Mouse (Mus musculus): ENCODE results near the gene Galnt17. TPM values are rescaled to one million over a fixed set of nuclear protein-coding genes. Genes with fewer than 3 reads are reported as not detected.

Galnt17 gene
- total and polyA plus RNA-seq, 2 experiments from 2014 or later = 4.8 to 16.7 TPM

DNA sequence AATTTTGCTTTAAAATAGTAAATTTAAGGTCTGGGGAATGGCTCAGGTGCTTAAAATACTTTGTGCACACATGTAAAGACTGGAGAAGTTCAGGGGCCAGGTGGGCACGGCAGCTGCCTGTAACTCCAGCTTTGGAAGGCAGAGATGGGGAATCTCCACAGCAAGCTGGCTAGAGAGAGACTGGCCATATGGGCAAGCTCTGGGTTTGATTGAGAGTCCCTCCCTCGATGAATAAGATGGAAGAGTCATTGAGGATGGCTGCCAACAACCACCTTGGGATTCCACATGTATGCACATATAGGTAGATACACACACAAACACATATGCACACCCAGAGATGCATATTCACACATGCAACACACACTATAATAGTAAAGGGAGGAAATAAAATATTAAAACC, 42.0 kb downstream of the Galnt17 start:
- no peak for TF ChIP-seq CTCF (IDR thresholded peaks at IDR 0.05)
- 70% methylated on average over 2 of the region's 2 CpGs for WGBS

DNA sequence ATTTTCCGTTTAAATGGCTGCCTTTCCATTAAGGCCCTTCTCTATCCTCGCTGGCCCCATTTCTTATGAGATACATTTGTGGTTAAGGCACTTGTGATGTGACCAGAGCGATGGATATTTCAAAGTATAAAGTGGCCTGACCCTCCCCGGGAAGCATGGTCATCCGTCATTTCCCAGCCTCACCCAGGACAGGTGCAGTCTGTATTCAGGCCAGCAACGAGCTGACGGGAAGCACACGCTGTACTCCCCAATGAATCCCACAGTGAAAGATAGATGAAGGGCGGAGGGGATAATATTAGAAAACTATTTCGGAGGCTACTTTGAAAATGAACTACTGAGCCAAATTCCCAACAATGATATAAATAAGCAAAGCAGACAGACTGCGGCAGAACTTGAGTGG, 44.2 kb downstream of the Galnt17 start:
- Histone ChIP-seq H3K4me2 (ENCODE audit: low read depth, low read length, poor library complexity, severe bottlenecking) (no peak overlapping the region), H3K36me3 (ENCODE audit: insufficient read depth, low read length) (no peaks in the 10 kb centered on the region), H3K27ac (ENCODE audit: low read depth, low read length) (no peak overlapping the region), H3K9ac (replicated peaks; ENCODE audit: low read length, poor library complexity, severe bottlenecking) (no peak overlapping the region), H3K27me3 (ENCODE audit: insufficient read depth, low read length) (no peaks in the 10 kb centered on the region), H3K9me3 (ENCODE audit: low read length) (no peaks in the 10 kb centered on the region), H3K4me3 (ENCODE audit: low read depth, low read length) (no peak overlapping the region), H3K4me1 (ENCODE audit: insufficient read depth, low read length) (no peaks in the 10 kb centered on the region)
- ATAC-seq (ENCODE audit: low FRiP score) (no peak), DNase-seq (ENCODE audit: low spot score) (no peak)
- WGBS = 89% methylated on average over 11 of the region's 11 CpGs
- TF ChIP-seq CTCF (IDR thresholded peaks at IDR 0.05) = no peak

More for the DNA sequence above, 42.0 kb downstream of the Galnt17 start:
- Histone ChIP-seq H3K27ac (ENCODE audit: low read depth, low read length) (no peak overlapping the region), H3K9ac (replicated peaks; ENCODE audit: low read length, poor library complexity, severe bottlenecking) (no peak overlapping the region), H3K36me3 (ENCODE audit: insufficient read depth, low read length) (no peaks in the 10 kb centered on the region), H3K4me3 (ENCODE audit: low read depth, low read length) (no peak overlapping the region), H3K9me3 (ENCODE audit: low read length) (no peaks in the 10 kb centered on the region), H3K27me3 (ENCODE audit: insufficient read depth, low read length) (no peaks in the 10 kb centered on the region), H3K4me2 (ENCODE audit: low read depth, low read length, poor library complexity, severe bottlenecking) (no peak overlapping the region), H3K4me1 (ENCODE audit: insufficient read depth, low read length) (no peaks in the 10 kb centered on the region)
- no peak for DNase-seq (ENCODE audit: low spot score)
- ATAC-seq (ENCODE audit: low FRiP score) = no peak

DNA sequence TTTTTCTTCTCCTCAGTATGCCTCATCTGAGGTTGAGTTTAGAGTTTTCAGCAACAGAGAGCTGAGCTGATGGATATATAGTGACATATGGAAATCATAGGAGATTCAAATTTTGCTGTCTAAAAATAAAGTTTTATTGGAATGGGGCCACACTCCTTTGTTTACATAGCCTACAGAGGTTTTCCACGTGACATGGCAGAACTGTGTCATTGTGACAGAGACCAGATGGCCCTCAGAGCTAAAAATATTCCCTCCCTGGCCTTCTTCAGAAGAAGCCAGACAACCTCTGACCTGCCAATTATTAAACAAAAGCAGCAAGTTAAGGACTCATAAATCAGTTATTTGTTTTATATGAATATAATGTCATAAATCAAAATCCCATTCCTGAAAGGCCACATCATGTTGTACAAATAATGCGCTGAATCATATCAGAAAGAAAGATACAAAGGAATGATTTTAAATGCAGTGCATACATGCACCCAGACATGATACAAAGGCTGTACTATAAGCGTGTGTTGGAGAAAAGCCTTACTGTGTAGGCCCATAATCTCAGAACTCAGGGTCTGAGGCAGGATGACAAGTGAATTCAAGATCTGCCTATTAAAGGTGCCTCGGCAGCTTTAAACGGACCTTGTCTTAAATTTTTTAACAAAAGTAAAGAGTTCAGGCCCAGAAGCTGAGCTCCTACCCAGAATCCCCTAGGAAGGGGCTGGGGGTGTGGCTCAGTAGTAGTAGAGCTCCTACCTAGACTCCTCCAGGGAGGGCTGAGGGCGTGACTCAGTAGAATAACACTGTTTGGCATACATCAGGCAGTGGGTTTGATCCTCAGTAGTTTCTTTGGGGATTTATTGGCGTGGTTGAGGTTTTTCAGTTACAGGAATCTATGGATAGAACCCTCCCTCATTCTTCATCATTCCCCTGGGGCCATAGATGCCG, 57.3 kb downstream of the Galnt17 start:
- Histone ChIP-seq H3K27ac (ENCODE audit: low read depth, low read length) (no peak overlapping the region), H3K4me2 (ENCODE audit: low read depth, low read length, poor library complexity, severe bottlenecking) (no peak overlapping the region), H3K4me3 (ENCODE audit: low read depth, low read length) (no peak overlapping the region), H3K27me3 (ENCODE audit: insufficient read depth, low read length) (no peaks in the 10 kb centered on the region), H3K9ac (replicated peaks; ENCODE audit: low read length, poor library complexity, severe bottlenecking) (no peak overlapping the region), H3K4me1 (ENCODE audit: insufficient read depth, low read length) (no peaks in the 10 kb centered on the region), H3K36me3 (ENCODE audit: insufficient read depth, low read length) (no peaks in the 10 kb centered on the region), H3K9me3 (ENCODE audit: low read length) (no peaks in the 10 kb centered on the region)
- TF ChIP-seq CTCF (IDR thresholded peaks at IDR 0.05) = no peak
- 78% methylated on average over 8 of the region's 8 CpGs for whole genome bisulfite sequencing
- ATAC-seq (ENCODE audit: low FRiP score) (no peak), DNase-seq (ENCODE audit: low spot score) (no peak)

DNA sequence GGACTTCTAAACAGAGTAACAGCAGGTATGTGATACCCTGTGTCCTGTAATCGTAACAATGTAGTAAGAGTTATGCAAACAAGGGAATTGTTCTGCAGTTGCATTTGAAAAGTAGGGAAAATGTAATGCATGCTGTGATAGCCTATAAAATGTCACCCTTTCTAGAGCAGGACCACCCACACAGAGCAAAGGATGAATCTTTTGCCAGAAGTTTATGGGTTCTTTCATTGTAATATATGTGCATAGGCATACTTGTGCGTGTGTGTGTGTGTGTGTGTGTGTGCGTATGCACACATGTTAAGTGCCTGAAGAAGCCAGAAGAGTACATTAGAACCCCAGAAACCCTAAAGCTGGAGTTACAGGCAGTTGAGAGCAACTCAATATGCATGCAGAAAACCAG, 59.9 kb downstream of the Galnt17 start:
- Histone ChIP-seq H3K9me3 (ENCODE audit: low read length) (no peaks in the 10 kb centered on the region), H3K9ac (replicated peaks; ENCODE audit: low read length, poor library complexity, severe bottlenecking) (no peak overlapping the region), H3K4me1 (ENCODE audit: insufficient read depth, low read length) (no peaks in the 10 kb centered on the region), H3K27ac (ENCODE audit: low read depth, low read length) (no peak overlapping the region), H3K27me3 (ENCODE audit: insufficient read depth, low read length) (no peaks in the 10 kb centered on the region), H3K4me2 (ENCODE audit: low read depth, low read length, poor library complexity, severe bottlenecking) (no peak overlapping the region), H3K4me3 (ENCODE audit: low read depth, low read length) (no peak overlapping the region), H3K36me3 (ENCODE audit: insufficient read depth, low read length) (no peaks in the 10 kb centered on the region)
- DNase-seq (ENCODE audit: low spot score) = no peak
- TF ChIP-seq CTCF (IDR thresholded peaks at IDR 0.05) = no peak
- no peak for ATAC-seq (ENCODE audit: low FRiP score)
- 93% methylated on average over 3 of the region's 3 CpGs for WGBS

DNA sequence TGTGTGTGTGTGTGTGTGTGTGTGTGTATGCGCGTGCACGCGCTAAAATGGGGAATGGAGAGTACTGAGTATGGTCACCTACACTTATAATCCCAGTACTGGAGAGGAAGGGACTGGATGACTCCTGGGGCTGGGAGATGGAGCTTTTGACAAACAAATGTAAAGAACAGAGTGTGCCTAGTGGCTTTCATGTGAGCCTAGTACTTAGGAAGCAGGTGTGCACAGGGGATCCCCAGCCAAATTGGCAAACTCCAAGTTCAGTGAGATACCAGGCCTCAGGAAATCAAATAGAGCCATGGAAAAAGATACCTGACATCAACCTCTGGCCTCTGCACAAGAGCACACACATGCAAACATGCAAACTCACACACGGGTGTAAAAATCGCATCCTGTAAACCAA, 61.7 kb downstream of the Galnt17 start:
- DNase-seq (ENCODE audit: low spot score) (no peak), ATAC-seq (ENCODE audit: low FRiP score) (no peak)
- Histone ChIP-seq H3K27me3 (ENCODE audit: insufficient read depth, low read length) (no peaks in the 10 kb centered on the region), H3K36me3 (ENCODE audit: insufficient read depth, low read length) (no peaks in the 10 kb centered on the region), H3K9me3 (ENCODE audit: low read length) (no peaks in the 10 kb centered on the region), H3K9ac (replicated peaks; ENCODE audit: low read length, poor library complexity, severe bottlenecking) (no peak overlapping the region), H3K4me2 (ENCODE audit: low read depth, low read length, poor library complexity, severe bottlenecking) (no peak overlapping the region), H3K4me1 (ENCODE audit: insufficient read depth, low read length) (no peaks in the 10 kb centered on the region), H3K4me3 (ENCODE audit: low read depth, low read length) (no peak overlapping the region), H3K27ac (ENCODE audit: low read depth, low read length) (no peak overlapping the region)
- no peak for TF ChIP-seq CTCF (IDR thresholded peaks at IDR 0.05)
- WGBS = 97% methylated on average over 6 of the region's 6 CpGs

DNA sequence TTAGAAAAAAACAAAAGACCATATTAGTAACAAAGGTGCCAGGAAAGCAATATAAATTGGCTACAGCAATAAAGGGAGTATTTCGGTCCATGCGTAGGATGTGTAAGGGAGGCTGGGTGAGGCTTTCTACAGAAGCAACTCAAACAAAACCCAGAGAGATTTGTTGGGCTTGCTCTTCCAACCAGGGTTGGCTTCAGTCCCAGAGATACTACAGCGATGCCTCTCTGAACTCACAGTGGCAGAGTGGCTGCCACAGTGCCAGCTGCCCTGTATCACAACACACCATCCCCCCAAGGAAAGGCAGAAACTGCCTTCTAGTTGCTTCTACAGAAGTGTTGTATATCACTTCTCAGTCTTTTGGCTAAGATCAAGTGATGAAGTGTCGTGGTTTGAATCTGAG, 66.6 kb downstream of the Galnt17 start:
- no peak for TF ChIP-seq CTCF (IDR thresholded peaks at IDR 0.05)
- Histone ChIP-seq H3K9ac (replicated peaks; ENCODE audit: low read length, poor library complexity, severe bottlenecking) (no peak overlapping the region), H3K27me3 (ENCODE audit: insufficient read depth, low read length) (no peaks in the 10 kb centered on the region), H3K4me2 (ENCODE audit: low read depth, low read length, poor library complexity, severe bottlenecking) (no peak overlapping the region), H3K4me1 (ENCODE audit: insufficient read depth, low read length) (no peaks in the 10 kb centered on the region), H3K4me3 (ENCODE audit: low read depth, low read length) (no peak overlapping the region), H3K9me3 (ENCODE audit: low read length) (no peaks in the 10 kb centered on the region), H3K36me3 (ENCODE audit: insufficient read depth, low read length) (no peaks in the 10 kb centered on the region), H3K27ac (ENCODE audit: low read depth, low read length) (no peak overlapping the region)
- WGBS = 81% methylated on average over 4 of the region's 4 CpGs
- DNase-seq (ENCODE audit: low spot score) (no peak), ATAC-seq (ENCODE audit: low FRiP score) (no peak)
